Mouse (Mus musculus) CD4-positive, CD25-positive, alpha-beta regulatory T cell, adult 9 weeks (primary cell): ENCODE measurements around the gene Tnfrsf13c. TPM values are rescaled to one million over a fixed set of nuclear protein-coding genes. Genes with fewer than 3 reads are reported as not detected.

Source experiments
- polyA plus RNA-seq: library from polyadenylated mRNA; unstranded; fragments of 100-300 nt; shearing (Covaris generic); gene quantifications from one replicate; pipeline ENCODE4 v1.2.1, GENCODE M21; 2017

Tnfrsf13c gene
- 2.0 TPM for polyA plus RNA-seq

DNA sequence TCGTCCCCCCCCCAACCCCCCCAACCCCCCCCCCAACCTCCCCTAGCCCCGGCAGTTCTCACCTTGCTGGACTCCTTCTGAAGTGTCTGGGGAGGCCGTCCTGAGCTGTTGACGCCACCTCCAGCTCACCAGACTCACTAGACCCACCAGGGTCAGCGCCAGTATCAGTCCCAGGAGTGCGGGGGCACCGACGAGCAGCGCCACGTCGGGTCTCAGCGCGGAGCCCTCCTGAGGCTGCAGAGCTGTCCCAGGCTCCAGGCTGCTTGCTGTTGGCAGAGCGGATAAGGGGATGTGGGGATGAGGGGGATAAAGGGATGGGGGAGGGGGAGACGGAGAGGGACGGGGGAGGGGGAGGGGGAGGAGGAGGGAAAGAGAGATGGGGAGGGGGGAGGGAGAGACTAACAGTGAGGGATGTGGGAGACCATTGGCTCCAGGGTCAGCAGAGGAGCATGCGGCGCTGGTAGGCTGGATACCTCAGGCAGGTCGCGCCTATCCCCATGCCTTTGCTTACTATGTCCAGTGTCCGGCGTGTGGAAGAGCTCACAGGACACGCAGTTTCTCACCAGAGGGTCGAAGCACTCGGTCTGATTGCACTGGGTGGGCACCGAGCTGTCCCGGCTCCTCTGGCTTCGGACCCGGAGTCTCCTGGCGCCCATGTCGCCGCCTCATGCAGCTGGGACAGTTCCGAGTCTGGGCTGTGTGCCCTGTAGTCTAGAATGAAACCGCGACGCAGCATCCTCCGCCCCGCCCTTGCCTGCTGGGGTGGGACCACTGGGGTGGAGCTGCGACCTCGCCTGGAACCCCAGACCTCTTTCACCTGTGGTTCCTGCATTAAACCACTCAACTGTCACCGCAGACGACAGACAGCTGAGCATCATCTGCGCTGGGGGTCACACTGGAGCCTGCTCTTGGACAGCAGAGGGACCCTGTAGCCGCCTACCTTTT is at the start of gene Tnfrsf13c:
Gene Tnfrsf13c, minus strand, starts transcription at position 713 of the 945 bp plus-strand sequence.

DNA sequence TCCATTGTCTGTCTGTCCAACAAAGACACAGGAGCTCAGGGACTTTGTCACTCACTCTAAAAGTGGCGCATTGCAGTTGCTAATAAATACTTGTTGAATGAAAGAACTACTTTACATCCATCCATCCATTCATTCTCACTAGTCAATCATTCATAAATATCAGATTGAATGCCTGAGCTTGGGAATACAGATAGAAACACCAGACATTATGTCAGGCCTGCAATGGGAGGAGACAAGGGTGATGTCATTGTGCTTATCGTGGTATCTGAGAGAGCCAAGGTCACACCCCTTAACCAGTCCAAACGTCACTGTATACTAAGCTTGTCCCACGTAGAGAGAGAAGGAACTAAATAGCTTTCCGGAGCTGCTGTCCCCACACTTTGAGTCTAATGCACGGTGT is 27.9 kb upstream of the Tnfrsf13c start, which contains the start of gene 1500009C09Rik:
Gene 1500009C09Rik, plus strand, starts transcription at position 301 of the 400 bp plus-strand sequence.

DNA sequence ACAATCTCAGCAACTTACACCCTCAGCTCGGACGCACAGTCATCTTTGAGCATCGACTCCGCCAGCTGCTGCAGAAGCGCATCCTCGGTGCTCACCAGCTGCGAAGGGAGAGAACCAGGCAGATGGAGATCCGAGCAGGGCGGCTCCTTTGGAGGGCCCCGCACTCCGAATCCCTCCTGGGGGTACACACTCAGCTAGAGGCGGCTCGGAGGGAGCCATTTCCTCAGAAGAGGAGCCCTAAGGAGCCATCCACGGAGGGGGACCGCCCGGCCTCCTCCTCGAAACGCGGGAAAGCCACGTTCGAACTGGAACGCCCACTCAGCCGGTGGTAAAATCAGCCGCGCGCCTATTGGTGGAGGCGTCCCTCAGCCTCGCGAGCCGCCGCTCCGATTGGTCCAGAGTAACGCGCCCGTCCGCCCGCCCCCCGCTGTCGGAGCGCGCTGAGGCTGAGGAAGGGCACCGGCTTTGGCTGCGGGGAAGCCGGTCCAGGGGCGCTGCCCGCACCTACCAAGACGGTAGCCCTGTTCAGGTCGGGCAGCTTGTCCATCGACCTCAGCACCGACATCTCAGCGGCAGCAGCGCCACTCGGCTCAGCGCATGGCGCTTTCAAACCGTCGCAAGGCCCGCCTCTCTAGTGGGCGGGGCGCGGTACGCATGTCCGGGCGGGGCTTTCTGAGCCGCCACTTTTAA is 20.1 kb upstream of the Tnfrsf13c start, which contains the start of gene Cenpm:
Gene Cenpm, minus strand, starts transcription at position 634 of the 690 bp plus-strand sequence.

DNA sequence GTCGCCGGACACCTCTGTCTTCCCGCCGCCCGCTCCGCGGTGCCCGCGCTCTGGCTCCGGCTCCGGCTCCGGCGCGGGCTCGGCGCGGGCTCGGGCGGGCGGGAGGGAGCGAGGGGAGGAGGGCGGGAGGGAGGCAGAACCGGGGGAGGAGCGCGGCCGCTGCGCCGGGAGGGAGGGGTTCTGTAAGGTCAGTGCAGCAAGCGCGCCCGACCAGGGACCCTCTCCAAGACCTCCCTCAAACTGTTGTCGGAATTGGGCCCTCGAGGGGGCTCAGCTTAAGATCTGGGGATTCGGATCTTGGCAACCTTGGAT is 11.5 kb downstream of the Tnfrsf13c start, which contains the start of gene Shisa8:
Gene Shisa8, minus strand, starts transcription at position 64 of the 312 bp plus-strand sequence.

Other genes starting within 250 kb of the Tnfrsf13c start
- not detected for gene 1700029P11Rik, start 243.8 kb downstream of the Tnfrsf13c start, polyA plus RNA-seq
- 79.4 TPM for gene Xrcc6, start 236.5 kb downstream of the Tnfrsf13c start, polyA plus RNA-seq
- 16.0 TPM for gene Desi1, start 190.5 kb downstream of the Tnfrsf13c start, polyA plus RNA-seq
- 183 TPM for gene Snu13, start 176.8 kb downstream of the Tnfrsf13c start, polyA plus RNA-seq
- gene 4930407I10Rik, start 165.2 kb downstream of the Tnfrsf13c start, polyA plus RNA-seq, result not detected
- 0.11 TPM for gene Mei1, start 154.4 kb downstream of the Tnfrsf13c start, polyA plus RNA-seq
- gene Ccdc134, start 96.4 kb downstream of the Tnfrsf13c start, polyA plus RNA-seq, result 32.0 TPM
- 187 TPM for gene Srebf2, start 77.2 kb downstream of the Tnfrsf13c start, polyA plus RNA-seq
- gene Shisa8, start 11.6 kb downstream of the Tnfrsf13c start, polyA plus RNA-seq, result not detected
- 7.9 TPM for gene Cenpm, start 20.4 kb upstream of the Tnfrsf13c start, polyA plus RNA-seq
- gene 1500009C09Rik, start 28.0 kb upstream of the Tnfrsf13c start, polyA plus RNA-seq, result not detected
- gene Sept3, start 50.5 kb upstream of the Tnfrsf13c start, polyA plus RNA-seq, result not detected
- not detected for gene Wbp2nl, start 74.6 kb upstream of the Tnfrsf13c start, polyA plus RNA-seq
- gene Naga, start 114.6 kb upstream of the Tnfrsf13c start, polyA plus RNA-seq, result 68.6 TPM
- gene Pheta2, start 114.6 kb upstream of the Tnfrsf13c start, polyA plus RNA-seq, result 5.3 TPM
- 241 TPM for gene Smdt1, start 114.6 kb upstream of the Tnfrsf13c start, polyA plus RNA-seq
- 364 TPM for gene Ndufa6, start 130.0 kb upstream of the Tnfrsf13c start, polyA plus RNA-seq
- 10.7 TPM for gene Cyp2d22, start 155.9 kb upstream of the Tnfrsf13c start, polyA plus RNA-seq
- not detected for gene Cyp2d11, start 169.7 kb upstream of the Tnfrsf13c start, polyA plus RNA-seq
- gene Cyp2d10, start 182.8 kb upstream of the Tnfrsf13c start, polyA plus RNA-seq, result not detected
- not detected for gene Cyp2d9, start 209.1 kb upstream of the Tnfrsf13c start, polyA plus RNA-seq